Mouse (Mus musculus) bone marrow, adult 2 months (tissue): ENCODE measurements around the gene Cobl.

Source experiments
- CTCF ChIP-seq: fragments of 200-500 bp; IDR thresholded peaks from 2 replicates; pipeline ENCODE4 v1.5.1; 2011; ENCODE audit warnings: low read length, control low read depth; ENCODE audit not compliant: control insufficient read depth, insufficient read depth
- POLR2A ChIP-seq: fragments of 200-500 bp; IDR thresholded peaks from 2 replicates; pipeline ENCODE4 v1.6.1; 2011; ENCODE audit warnings: low read depth, mild to moderate bottlenecking, control low read depth, low read length, borderline replicate concordance; ENCODE audit not compliant: control insufficient read depth

DNA sequence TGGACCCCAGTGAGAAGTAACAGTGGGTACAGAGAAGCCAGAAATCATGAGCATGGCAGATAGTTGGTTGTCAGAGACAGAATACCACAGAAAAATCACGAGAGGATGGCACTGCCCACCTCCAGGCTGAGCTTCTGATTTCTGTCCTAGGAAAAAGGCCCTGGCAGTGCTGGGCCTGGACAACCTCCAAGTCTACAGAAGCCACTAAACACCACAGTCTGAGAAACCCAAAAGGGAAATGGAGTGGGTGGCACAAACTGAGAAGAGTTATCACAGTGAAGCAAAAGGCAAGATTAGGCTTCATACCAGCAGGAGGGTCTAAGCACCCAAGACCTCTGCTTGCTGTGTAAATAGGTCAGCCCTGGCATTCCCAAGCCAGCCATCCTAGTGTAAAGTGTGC, 1.8 kb upstream of the Cobl start:
- TF ChIP-seq CTCF (no peak), POLR2A (no peak)
